Mouse (Mus musculus) heart, adult 8-10 months (tissue): ENCODE measurements around the gene Olfr1352. TPM values are rescaled to one million over a fixed set of nuclear protein-coding genes. Genes with fewer than 3 reads are reported as not detected.
"Not testable (repeated sequence)": the region's sequence is repeated elsewhere in the genome, so short reads cannot be mapped to it uniquely, and the experiment has no call there.

ENCODE experiments used
- DNase-seq: peaks from one replicate; pipeline ENCODE4 v3.0.0; 2022; ENCODE audit warnings: low spot score
- total RNA-seq, 4 experiments: library from RNA; stranded (reverse); gene quantifications; 2 replicates each; pipeline ENCODE4 v1.2.4; 2022

Olfr1352 gene
- total RNA-seq, result not detected

- DNase-seq, result no peak
Observed at GRCm38 (mm10) chr10:78980750-78981149, at the start of gene Olfr1352. Olfr1352 (plus strand) TSS chr10:78981050.

- not testable (repeated sequence) for DNase-seq
Observed at GRCm38 (mm10) chr10:78950336-78950735, 30.5 kb upstream of the Olfr1352 start, which contains the start of gene Olfr8. Olfr8 (plus strand) TSS chr10:78950636.

- DNase-seq, result not testable (repeated sequence)
Observed at GRCm38 (mm10) chr10:78963009-78963408, 17.8 kb upstream of the Olfr1352 start, which contains the start of gene Olfr1353. Olfr1353 (plus strand) TSS chr10:78963309.

- DNase-seq, result no peak
Observed at GRCm38 (mm10) chr10:79012172-79012571, 31.3 kb downstream of the Olfr1352 start, which contains the start of gene Olfr1351. Olfr1351 (plus strand) TSS chr10:79012472.

GRCm38 (mm10) chr10:79028441-79028840, 47.6 kb downstream of the Olfr1352 start, which contains the start of gene Olfr57:
Olfr57 (plus strand) TSS chr10:79028741.
- DNase-seq, result no peak

Other genes with a start within 250 kb of the Olfr1352 start
- gene Ccdc105, start 228.0 kb upstream of the Olfr1352 start, total RNA-seq, result not detected
- not detected for gene Slc1a6, start 200.6 kb upstream of the Olfr1352 start, total RNA-seq
- gene Olfr1356, start 128.9 kb upstream of the Olfr1352 start, total RNA-seq, result not detected
- gene Olfr1355, start 105.5 kb upstream of the Olfr1352 start, total RNA-seq, result not detected
- gene Olfr1354, start 67.9 kb upstream of the Olfr1352 start, total RNA-seq, result not detected
- not detected for gene Olfr8, start 30.4 kb upstream of the Olfr1352 start, total RNA-seq
- not detected for gene Olfr1353, start 17.7 kb upstream of the Olfr1352 start, total RNA-seq
- gene Olfr1351, start 31.4 kb downstream of the Olfr1352 start, total RNA-seq, result not detected
- gene Olfr57, start 47.7 kb downstream of the Olfr1352 start, total RNA-seq, result not detected
- gene 2610008E11Rik, start 116.5 kb downstream of the Olfr1352 start, total RNA-seq, result 10 to 100 TPM; 11.5 to 13.3 (median 12.3) TPM
- gene Vmn2r80, start 167.7 kb downstream of the Olfr1352 start, total RNA-seq, result not detected